Mouse (Mus musculus): Measurements from ENCODE around the gene Lrba. TPM values are rescaled to one million over a fixed set of nuclear protein-coding genes. Genes with fewer than 3 reads are reported as not detected.

The Lrba gene
- total and polyA plus RNA-seq, 3 experiments: 12.3 to 22.6 (median 13.8) TPM

GRCm38 (mm10) chr3:86809199-86809598 is 584.7 kb downstream of the Lrba start:
- H3K27ac ChIP-seq (ENCODE audit: insufficient read depth, low read depth): no peak overlapping the region
- no peaks in the 10 kb centered on the region for H3K79me2 ChIP-seq (replicated peaks; ENCODE audit: control insufficient read depth, extremely low read depth, insufficient read depth, poor library complexity, severe bottlenecking)
- peaks cover 0 to 7% of the 10 kb centered on the region in 2 experiments for H3K36me3 ChIP-seq (replicated peaks in 1 of 2; ENCODE audit: control insufficient read depth in 1 of 2, insufficient read depth in 1 of 2, low read length in 1 of 2)
- DNase-seq (ENCODE audit: extremely low read depth): no peak
- in situ Hi-C loops (cut with MboI; ENCODE audit: low pct_ligation_motif_present, low pct_unique_long_range_greater_than_20kb, low sequenced_read_pairs) (no loop called here), dilution Hi-C loops (cut with MboI; ENCODE audit: extremely low pct_ligation_motif_present, extremely low pct_unique_long_range_greater_than_20kb, low sequenced_read_pairs) (no loop called here)
- no peaks in the 10 kb centered on the region for H3K9me3 ChIP-seq (replicated peaks; ENCODE audit: low read length)
- TF ChIP-seq ELF1 (IDR thresholded peaks at IDR 0.05; ENCODE audit: low read depth, low read length) (no peak), ZMIZ1 (IDR thresholded peaks at IDR 0.05; ENCODE audit: low read depth, low read length) (no peak), HCFC1 (IDR thresholded peaks at IDR 0.05; ENCODE audit: low read depth, low read length) (no peak), ZKSCAN1 (IDR thresholded peaks at IDR 0.05; ENCODE audit: borderline replicate concordance, low read depth, low read length) (no peak), UBTF (IDR thresholded peaks at IDR 0.05; ENCODE audit: low read depth, low read length) (no peak), E2F4 (IDR thresholded peaks at IDR 0.05; ENCODE audit: insufficient replicate concordance, low read depth, low read length) (no peak), IRF4 (IDR thresholded peaks at IDR 0.05; ENCODE audit: low read depth, low read length) (no peak), MEF2A (IDR thresholded peaks at IDR 0.05; ENCODE audit: borderline replicate concordance, low read depth, low read length) (no peak), MAFK (IDR thresholded peaks at IDR 0.05; ENCODE audit: insufficient replicate concordance, low read length) (no peak), CHD1 (IDR thresholded peaks at IDR 0.05; ENCODE audit: low read depth, low read length) (no peak)
- H3K9ac ChIP-seq (ENCODE audit: insufficient read depth, low read depth): no peak overlapping the region
- H3K4me1 ChIP-seq (ENCODE audit: control insufficient read depth in 1 of 2, insufficient read depth in 2 of 2): peaks cover 1 to 5% of the 10 kb centered on the region in 2 experiments; a peak in 3 of 4 replicates
- no peak overlapping the region for H3K4me2 ChIP-seq (ENCODE audit: insufficient read depth, low read depth, poor library complexity, severe bottlenecking)
- H3K4me3 ChIP-seq (replicated peaks in 1 of 3; ENCODE audit: low read depth in 2 of 3, low read length in 2 of 3, poor library complexity in 1 of 3): no peak overlapping the region
- H3K27me3 ChIP-seq (replicated peaks): no peaks in the 10 kb centered on the region

GRCm38 (mm10) chr3:86809646-86810045 is 585.2 kb downstream of the Lrba start:
- Histone ChIP-seq H3K4me1 (ENCODE audit: control insufficient read depth in 1 of 2, insufficient read depth in 2 of 2) (peaks cover 0 to 5% of the 10 kb centered on the region in 2 experiments; a peak in 2 of 4 replicates), H3K9me3 (replicated peaks; ENCODE audit: low read length) (no peaks in the 10 kb centered on the region), H3K27me3 (replicated peaks) (no peaks in the 10 kb centered on the region), H3K9ac (ENCODE audit: insufficient read depth, low read depth) (no peak overlapping the region), H3K4me2 (ENCODE audit: insufficient read depth, low read depth, poor library complexity, severe bottlenecking) (no peak overlapping the region), H3K4me3 (replicated peaks in 1 of 3; ENCODE audit: low read depth in 2 of 3, low read length in 2 of 3, poor library complexity in 1 of 3) (no peak overlapping the region), H3K36me3 (replicated peaks in 1 of 2; ENCODE audit: control insufficient read depth in 1 of 2, insufficient read depth in 1 of 2, low read length in 1 of 2) (peaks cover 0 to 7% of the 10 kb centered on the region in 2 experiments), H3K27ac (ENCODE audit: insufficient read depth, low read depth) (no peak overlapping the region), H3K79me2 (replicated peaks; ENCODE audit: control insufficient read depth, extremely low read depth, insufficient read depth, poor library complexity, severe bottlenecking) (no peaks in the 10 kb centered on the region)
- DNase-seq (ENCODE audit: extremely low read depth): no peak
- dilution Hi-C loops (cut with MboI; ENCODE audit: extremely low pct_ligation_motif_present, extremely low pct_unique_long_range_greater_than_20kb, low sequenced_read_pairs) (no loop called here), in situ Hi-C loops (cut with MboI; ENCODE audit: low pct_ligation_motif_present, low pct_unique_long_range_greater_than_20kb, low sequenced_read_pairs) (no loop called here)
- TF ChIP-seq MEF2A (IDR thresholded peaks at IDR 0.05; ENCODE audit: borderline replicate concordance, low read depth, low read length): no peak
- no peak for TF ChIP-seq MAZ (IDR thresholded peaks at IDR 0.05; ENCODE audit: low read depth, low read length)
- no peak for TF ChIP-seq MYC (IDR thresholded peaks at IDR 0.05; ENCODE audit: low read depth, low read length)
- no peak for TF ChIP-seq ZNF384 (IDR thresholded peaks at IDR 0.05; ENCODE audit: low read depth, low read length)
- no peak for TF ChIP-seq NELFE (IDR thresholded peaks at IDR 0.05; ENCODE audit: low read depth, low read length)
- TF ChIP-seq NRF1 (IDR thresholded peaks at IDR 0.05; ENCODE audit: low read depth, low read length): no peak
- TF ChIP-seq CTCF (conservative IDR thresholded peaks at IDR 0.05 in 1 of 2, IDR thresholded peaks at IDR 0.05 in 1 of 2; ENCODE audit: low read depth in 2 of 2, low read length in 2 of 2): no peak
- no peak for TF ChIP-seq KAT2A (IDR thresholded peaks at IDR 0.05; ENCODE audit: insufficient replicate concordance, low read length)
- no peak for TF ChIP-seq CHD1 (IDR thresholded peaks at IDR 0.05; ENCODE audit: low read depth, low read length)
- no peak for TF ChIP-seq USF2 (conservative IDR thresholded peaks at IDR 0.05; ENCODE audit: low read depth, low read length)
- no peak for TF ChIP-seq E2F4 (IDR thresholded peaks at IDR 0.05; ENCODE audit: insufficient replicate concordance, low read depth, low read length)
- no peak for TF ChIP-seq CHD2 (IDR thresholded peaks at IDR 0.05; ENCODE audit: low read length)
- no peak for TF ChIP-seq SMC3 (IDR thresholded peaks at IDR 0.05; ENCODE audit: low read depth, low read length)
- no peak for TF ChIP-seq EP300 (IDR thresholded peaks at IDR 0.05; ENCODE audit: low read length)

All from CH12.LX (cell line).